Mouse (Mus musculus) kidney, postnatal 0 days (tissue): ENCODE results near the gene Spaca9. TPM values are rescaled to one million over a fixed set of nuclear protein-coding genes. Genes with fewer than 3 reads are reported as not detected.

Experiments used
- ATAC-seq: fragments of 200-750 bp; cut with Nextera tagmentation; replicated peaks from 2 replicates; pipeline ENCODE4 v1.8.0; 2017; ENCODE audit warnings: low read depth, moderate number of reproducible peaks, moderate TSS enrichment, moderate library complexity; ENCODE audit not compliant: low FRiP score
- DNase-seq: peaks from one replicate; pipeline ENCODE4 v3.0.0-alpha.2; 2016; ENCODE audit warnings: low spot score
- H3K27ac ChIP-seq: fragments of 300-500 bp; sonication (generic); 2 replicates; pipeline ENCODE4 v1.5.1; 2014; ENCODE audit warnings: mild to moderate bottlenecking
- H3K27me3 ChIP-seq: fragments of 300-500 bp; sonication (generic); 2 replicates; pipeline ENCODE4 v1.6.1; 2014; ENCODE audit warnings: low read length, mixed read lengths; ENCODE audit not compliant: insufficient read depth
- H3K36me3 ChIP-seq: fragments of 300-500 bp; sonication (generic); 2 replicates; pipeline ENCODE4 v1.6.1; 2014; ENCODE audit warnings: low read length, mixed read lengths; ENCODE audit not compliant: insufficient read depth
- H3K4me1 ChIP-seq: fragments of 300-500 bp; sonication (generic); replicated peaks from 2 replicates; pipeline ENCODE4 v1.6.1; 2014; ENCODE audit warnings: antibody characterized with exemption, low read length, mixed read lengths; ENCODE audit not compliant: insufficient read depth
- H3K4me2 ChIP-seq: fragments of 300-500 bp; sonication (generic); 2 replicates; pipeline ENCODE4 v1.6.1; 2014; ENCODE audit warnings: mild to moderate bottlenecking, low read length, moderate library complexity, mixed read lengths
- H3K4me3 ChIP-seq: fragments of 300-500 bp; sonication (generic); replicated peaks from 2 replicates; pipeline ENCODE4 v1.5.1; 2014; ENCODE audit warnings: low read depth, low read length
- H3K9ac ChIP-seq: fragments of 300-500 bp; sonication (generic); 2 replicates; pipeline ENCODE4 v1.6.1; 2014; ENCODE audit warnings: low read depth, low read length
- H3K9me3 ChIP-seq: fragments of 300-500 bp; sonication (generic); replicated peaks from 2 replicates; pipeline ENCODE4 v1.6.1; 2016; ENCODE audit warnings: low read length, inconsistent platforms, mixed read lengths
- CTCF ChIP-seq: IDR thresholded peaks from 2 replicates; pipeline ENCODE4 v1.5.1; 2016; ENCODE audit warnings: antibody characterized with exemption, low read depth, mild to moderate bottlenecking, moderate library complexity
- WGBS: fragments of 180-500 bp; shearing (Covaris S2); extraction: QIAGEN DNeasy Blood & Tissue Kit; methylation state at CpG from one replicate; pipeline ENCODE4 v1.1.7; 2014; 5-methylcytosine and 5-hydroxymethylcytosine counted together
- polyA plus RNA-seq: library from polyadenylated mRNA; unstranded; fragments of >200 nt; fragmentation: Nextera tagmentation; extraction: Ambion mirVana; gene quantifications from 2 replicates; pipeline ENCODE4 v1.2.1, GENCODE M21; 2015

Gene Spaca9
- polyA plus RNA-seq, result 2.0 and 2.5 TPM in 2 replicates

GRCm38 (mm10) chr2:28699361-28700335, at the start of gene Spaca9, which contains the start of gene Ak8:
Gene Spaca9 (minus strand): TSS chr2:28699727.
Gene Ak8 (plus strand): TSS chr2:28700164.
- H3K36me3 ChIP-seq, result no peaks in the 10 kb centered on the region
- H3K4me3 ChIP-seq, result peak within 1 kb of the TSS; percentile 68
- DNase-seq (peak; percentile 89), ATAC-seq (peak; percentile 84)
- WGBS, result under 1% methylated on average over 53 of the region's 53 CpGs
- peak within 1 kb of the TSS; percentile 95 for H3K4me2 ChIP-seq
- H3K27me3 ChIP-seq, result no peaks in the 10 kb centered on the region
- peaks cover 8% of the 10 kb centered on the region; the same call in 1 of the 2 replicates for H3K4me1 ChIP-seq
- peak within 1 kb of the TSS; percentile 66 for H3K9ac ChIP-seq
- peak within 1 kb of the TSS; percentile 57 for H3K27ac ChIP-seq
- no peaks in the 10 kb centered on the region for H3K9me3 ChIP-seq
- TF ChIP-seq CTCF, result no peak

GRCm38 (mm10) chr2:28747705-28748104, 48.2 kb upstream of the Spaca9 start:
- Histone ChIP-seq H3K4me1 (peaks cover under 1% of the 10 kb centered on the region; the same call in 1 of the 2 replicates), H3K36me3 (no peaks in the 10 kb centered on the region), H3K4me2 (no peak overlapping the region), H3K27me3 (peaks cover 10% of the 10 kb centered on the region; the same call in 1 of the 2 replicates), H3K9ac (no peak overlapping the region), H3K27ac (no peak overlapping the region), H3K9me3 (no peaks in the 10 kb centered on the region), H3K4me3 (no peak overlapping the region)
- DNase-seq (no peak), ATAC-seq (no peak)
- WGBS, result 70% methylated on average over 2 of the region's 2 CpGs
- TF ChIP-seq CTCF, result no peak

DNA sequence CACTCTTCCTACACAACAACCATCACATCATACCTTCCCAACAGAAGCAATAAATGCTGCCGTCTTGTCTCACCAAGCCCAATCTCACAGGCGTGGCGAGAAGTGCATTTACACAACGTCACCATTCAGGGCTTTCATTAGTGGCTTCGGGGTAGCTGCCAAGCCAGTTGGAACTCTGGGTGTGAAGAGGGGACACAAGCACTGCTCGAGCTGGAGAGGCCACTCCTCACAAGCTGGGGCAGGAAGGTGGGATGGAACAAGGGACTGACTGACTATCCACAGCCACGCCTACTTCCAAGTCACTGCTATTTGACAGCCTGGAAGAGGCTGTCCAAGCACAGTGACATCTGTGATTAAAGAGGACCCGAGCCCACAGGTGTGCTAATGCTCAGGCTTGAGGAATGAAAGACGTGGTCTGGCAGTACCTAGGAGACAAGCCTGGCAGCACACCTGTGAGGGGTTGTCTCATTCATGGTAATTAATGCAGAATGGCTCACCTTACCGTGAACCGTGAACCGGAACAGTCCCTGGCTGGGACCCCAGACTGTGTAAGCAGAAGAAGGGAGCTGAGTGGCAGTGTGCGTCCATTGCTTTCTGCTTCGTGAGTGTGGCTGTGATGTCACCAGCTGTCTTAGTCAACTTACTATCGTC, 47.3 kb upstream of the Spaca9 start:
- no peak overlapping the region for H3K4me3 ChIP-seq
- H3K4me1 ChIP-seq, result no peaks in the 10 kb centered on the region; the same call in 1 of the 2 replicates
- H3K27ac ChIP-seq, result no peak overlapping the region
- H3K9ac ChIP-seq, result no peak overlapping the region
- DNase-seq, result no peak
- 43% methylated on average over 15 of the region's 15 CpGs for WGBS
- no peak for TF ChIP-seq CTCF
- peaks cover 10% of the 10 kb centered on the region; the same call in 1 of the 2 replicates for H3K27me3 ChIP-seq
- no peak overlapping the region for H3K4me2 ChIP-seq
- no peaks in the 10 kb centered on the region for H3K9me3 ChIP-seq
- ATAC-seq, result no peak
- H3K36me3 ChIP-seq, result no peaks in the 10 kb centered on the region

GRCm38 (mm10) chr2:28742701-28743100, 43.2 kb upstream of the Spaca9 start:
- WGBS, result 75% methylated on average over 8 of the region's 8 CpGs

DNA sequence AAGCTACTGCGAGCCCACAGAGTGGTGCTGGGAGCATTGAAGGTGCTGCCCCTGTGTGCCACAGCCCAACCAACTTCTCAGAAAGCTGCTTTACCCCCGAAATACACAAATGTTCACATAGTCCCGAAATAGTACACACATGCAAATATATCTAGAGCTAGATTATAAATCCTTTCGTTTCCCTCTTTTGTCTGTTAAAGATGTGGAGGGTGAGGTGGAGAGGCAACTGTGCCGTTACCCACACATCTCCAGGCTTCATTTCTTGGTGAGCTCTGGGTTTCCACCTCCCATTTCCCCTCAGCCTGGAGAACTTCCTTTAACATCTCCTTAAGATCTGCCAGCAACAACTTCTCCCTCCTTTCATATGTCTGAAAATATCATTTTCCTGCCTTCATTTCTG, 40.6 kb upstream of the Spaca9 start:
- Histone ChIP-seq H3K4me3 (no peak overlapping the region), H3K27me3 (no peaks in the 10 kb centered on the region), H3K4me2 (no peak overlapping the region), H3K27ac (no peak overlapping the region), H3K36me3 (no peaks in the 10 kb centered on the region), H3K4me1 (no peaks in the 10 kb centered on the region), H3K9ac (no peak overlapping the region), H3K9me3 (no peaks in the 10 kb centered on the region)
- TF ChIP-seq CTCF, result no peak
- 82% methylated on average over 5 of the region's 5 CpGs for WGBS
- ATAC-seq, result no peak
- no peak for DNase-seq

More at GRCm38 (mm10) chr2:28742701-28743100, 43.2 kb upstream of the Spaca9 start:
- DNase-seq, result no peak
- Histone ChIP-seq H3K4me2 (no peak overlapping the region), H3K27me3 (no peaks in the 10 kb centered on the region), H3K36me3 (no peaks in the 10 kb centered on the region), H3K9ac (no peak overlapping the region), H3K27ac (no peak overlapping the region), H3K4me1 (no peaks in the 10 kb centered on the region), H3K4me3 (no peak overlapping the region), H3K9me3 (no peaks in the 10 kb centered on the region)
- TF ChIP-seq CTCF, result no peak
- ATAC-seq, result no peak

DNA sequence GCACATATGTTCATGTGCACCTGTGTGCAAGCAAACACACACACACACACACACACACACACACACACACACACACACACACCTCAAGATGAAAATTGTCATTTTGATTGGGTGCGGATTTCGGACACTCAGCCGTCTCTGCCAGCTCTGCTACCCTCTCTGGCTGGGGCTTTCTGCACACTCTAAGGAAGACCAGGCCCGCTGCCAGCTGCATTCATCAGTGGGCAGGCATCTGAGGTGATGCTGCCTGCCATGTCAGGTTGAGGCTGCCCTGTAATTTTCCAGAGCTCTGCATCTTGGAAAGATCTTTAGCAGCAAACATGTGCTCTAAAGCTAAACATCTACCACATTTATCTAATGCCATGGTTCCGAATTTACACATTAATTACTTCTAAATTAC, 37.6 kb upstream of the Spaca9 start:
- H3K9ac ChIP-seq, result no peak overlapping the region
- WGBS, result 89% methylated on average over 5 of the region's 5 CpGs
- TF ChIP-seq CTCF, result no peak
- no peak overlapping the region for H3K4me2 ChIP-seq
- ATAC-seq (no peak), DNase-seq (no peak)
- H3K4me1 ChIP-seq, result no peaks in the 10 kb centered on the region
- no peaks in the 10 kb centered on the region for H3K9me3 ChIP-seq
- no peak overlapping the region for H3K27ac ChIP-seq
- H3K36me3 ChIP-seq, result no peaks in the 10 kb centered on the region
- H3K4me3 ChIP-seq, result no peak overlapping the region
- H3K27me3 ChIP-seq, result no peaks in the 10 kb centered on the region
